Mouse (Mus musculus) WW6 (cell line): ENCODE results near the gene Vwf.
A peak's percentile ranks its signal among the peaks of the same experiment; 100 is the strongest.

ENCODE experiments used
- DNase-seq: peaks from one replicate; pipeline ENCODE4 v3.0.0-alpha.2; 2013; ENCODE audit warnings: low read depth, low spot score

The Vwf gene

DNA sequence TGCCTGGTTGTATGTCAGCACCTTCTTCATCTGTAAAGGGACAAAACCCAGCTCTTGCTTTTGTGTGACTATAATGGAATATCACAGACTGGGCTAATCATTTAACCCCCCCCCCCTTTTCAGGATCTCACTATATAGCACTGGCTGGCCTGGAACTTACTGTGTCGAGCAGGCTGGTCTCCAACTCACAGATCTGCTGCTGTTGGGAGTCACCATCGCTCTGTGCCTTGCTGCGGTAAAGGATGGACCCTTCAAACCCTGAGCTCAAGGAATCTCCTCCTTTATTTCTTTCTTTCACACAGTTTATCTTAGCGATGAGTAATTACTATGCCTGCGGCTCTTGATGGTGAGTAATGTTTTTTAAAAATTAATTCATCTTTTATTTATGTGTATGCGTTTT is at the start of gene Vwf:
Gene Vwf (plus strand): TSS at position 301 of the 400 bp plus-strand sequence.
- DNase-seq: no peak

DNA sequence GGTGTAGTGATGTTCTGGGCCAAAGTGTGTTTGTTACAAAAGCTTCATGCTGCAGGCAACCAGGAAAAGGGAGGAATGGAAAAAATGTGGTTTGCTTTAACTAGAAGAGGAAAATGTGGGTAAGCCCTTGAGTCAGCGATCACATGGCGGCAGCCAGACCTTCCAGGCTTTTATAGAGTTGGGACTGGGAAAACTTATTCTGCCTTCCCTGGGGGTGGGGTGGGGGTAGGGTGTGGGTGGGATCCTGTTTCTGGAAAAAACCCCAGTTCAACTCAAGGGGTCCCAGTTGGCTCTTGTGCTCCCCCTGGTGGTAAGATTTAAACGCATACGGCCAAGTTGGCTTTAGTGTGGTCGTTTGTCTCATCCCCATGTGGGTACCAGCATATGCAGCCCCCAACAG is 48.5 kb upstream of the Vwf start:
- no peak for DNase-seq

DNA sequence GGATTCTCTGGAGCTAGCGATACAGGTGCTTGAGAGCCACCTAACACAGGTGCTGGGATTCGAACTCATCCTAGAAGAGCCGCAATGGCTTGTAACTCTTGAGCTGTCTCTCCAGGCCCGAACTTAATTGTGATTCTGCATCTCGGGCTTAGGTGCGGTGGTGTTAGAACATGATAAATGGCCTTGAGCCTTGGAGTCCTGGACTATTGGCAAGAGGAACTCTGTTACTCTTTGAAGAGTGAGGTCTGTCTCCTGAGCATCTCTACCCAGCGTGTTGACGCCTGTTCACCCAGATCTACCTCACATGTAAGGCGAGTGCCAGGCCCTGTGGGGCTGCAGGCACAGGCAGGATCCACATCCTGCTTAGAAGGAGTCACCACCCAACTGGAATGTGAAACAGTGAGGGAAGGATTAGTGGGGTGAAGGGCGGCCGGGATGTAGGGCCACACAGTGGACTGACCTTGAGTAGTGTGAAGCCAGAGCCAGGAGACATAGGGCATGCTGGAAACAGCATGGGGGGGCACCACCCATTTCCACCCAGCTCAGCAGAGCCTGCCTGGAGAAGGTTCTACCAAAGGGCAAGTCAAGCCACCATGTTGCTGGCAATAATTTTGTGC is 43.3 kb upstream of the Vwf start:
- no peak for DNase-seq

DNA sequence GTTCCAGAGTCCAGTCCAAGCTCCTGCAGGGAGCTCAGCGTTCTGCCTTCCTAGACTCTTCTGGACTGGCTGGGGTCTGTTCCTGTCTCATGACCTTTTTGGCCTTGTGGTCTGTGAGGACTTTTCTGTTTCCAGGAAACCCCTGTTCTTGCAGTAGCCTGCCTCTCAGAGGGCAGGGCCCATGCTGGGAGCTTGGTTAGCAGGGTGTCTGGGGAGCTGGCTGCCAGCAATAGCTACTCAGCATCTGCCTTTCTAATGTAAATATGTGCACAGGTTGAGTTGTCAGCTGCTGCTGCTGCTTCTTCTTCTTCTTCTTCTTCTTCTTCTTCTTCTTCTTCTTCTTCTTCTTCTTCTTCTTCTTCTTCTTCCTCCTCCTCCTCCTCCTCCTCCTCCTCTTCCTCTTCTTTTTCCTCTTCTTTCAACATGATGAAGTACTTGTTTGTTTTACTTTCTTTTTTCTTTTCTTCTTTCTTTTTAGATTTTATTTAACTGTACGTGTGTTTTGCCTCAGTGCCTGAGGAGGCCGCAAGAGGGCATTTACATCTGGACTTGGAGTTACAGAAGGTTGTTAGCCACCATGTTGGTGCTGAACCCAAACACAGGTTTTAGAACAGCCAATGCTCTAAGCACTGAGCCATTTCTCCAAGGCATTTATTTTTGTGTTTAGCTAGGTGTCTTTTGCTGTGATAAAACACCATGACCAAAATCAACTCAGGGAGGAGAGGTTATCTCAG is 41.8 kb upstream of the Vwf start:
- peak; percentile 65 for DNase-seq

DNA sequence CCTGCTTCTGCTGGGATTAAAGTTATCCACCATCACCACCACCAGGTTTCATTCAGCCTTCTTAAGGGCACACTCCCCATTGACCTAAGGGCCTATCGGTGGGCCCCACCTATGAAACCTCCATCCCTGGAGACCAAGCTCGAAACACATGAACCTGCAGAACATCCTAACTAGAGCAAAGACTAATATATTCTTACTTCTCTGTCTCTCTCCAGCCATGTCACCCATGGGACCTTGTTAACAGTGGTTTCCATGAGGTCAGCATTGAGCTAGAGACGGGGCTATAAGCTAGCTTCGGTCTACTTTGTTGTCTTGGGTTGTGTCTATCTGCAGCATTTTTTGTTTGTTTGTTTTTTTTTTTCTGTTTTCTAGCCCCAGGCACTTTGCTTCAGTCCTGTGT is 40.1 kb upstream of the Vwf start:
- DNase-seq: no peak

DNA sequence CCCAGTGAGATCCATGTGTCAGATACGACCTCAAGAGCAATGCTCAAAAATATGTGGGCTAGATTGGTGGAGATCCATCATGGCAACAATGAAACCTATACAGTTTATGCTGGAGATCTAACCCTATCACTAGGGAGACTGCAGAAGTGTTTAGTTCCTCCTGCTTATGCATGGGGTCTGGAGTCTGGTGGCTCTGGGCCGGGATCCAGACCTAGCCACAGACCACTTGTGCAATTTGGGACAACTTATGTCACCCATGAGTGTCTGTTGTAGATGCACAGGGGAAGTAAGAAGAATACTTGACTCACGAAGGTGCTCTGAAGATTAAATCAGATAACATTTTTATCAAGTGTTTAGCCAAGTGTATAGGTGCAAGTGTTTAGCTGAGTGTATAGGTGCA is 36.8 kb upstream of the Vwf start:
- no peak for DNase-seq

DNA sequence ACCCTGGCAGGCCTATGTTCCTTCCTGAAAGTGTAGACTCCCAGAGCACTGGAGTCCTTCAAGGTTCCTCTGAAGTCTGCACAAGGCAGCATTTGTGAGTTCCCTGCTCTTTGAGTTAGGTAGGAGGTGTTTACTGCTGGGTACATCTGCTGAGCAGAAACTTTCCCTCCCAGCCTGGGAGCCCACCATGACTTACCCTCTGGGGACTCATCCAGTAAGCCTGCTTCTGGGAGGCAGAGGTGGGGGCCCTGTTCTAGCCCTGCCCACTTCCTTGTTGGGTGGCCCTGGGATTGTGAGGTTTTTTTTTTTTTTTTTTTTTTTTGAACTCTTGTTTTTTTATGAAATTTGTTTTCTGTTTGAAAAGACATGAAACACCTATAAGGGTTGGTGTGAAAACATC is 35.9 kb upstream of the Vwf start:
- DNase-seq: no peak

DNA sequence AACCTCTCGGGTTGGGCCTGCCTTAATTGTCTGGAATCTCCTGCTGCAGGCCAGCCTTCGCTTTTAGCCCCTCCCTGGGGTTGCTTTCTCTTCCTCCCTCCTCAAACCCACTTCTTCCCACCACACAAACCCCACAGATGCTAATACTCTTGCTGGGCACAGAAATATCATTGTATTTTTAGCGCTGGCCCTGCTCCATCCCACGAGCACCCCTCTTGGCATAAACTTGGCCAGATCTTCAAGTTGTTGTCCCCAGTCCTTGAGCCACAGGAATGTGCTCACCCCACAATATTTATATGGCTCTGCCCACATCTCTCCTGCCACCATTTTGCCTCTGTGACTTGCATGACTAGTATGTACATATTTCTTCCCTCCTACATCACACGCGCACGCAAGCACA is 35.4 kb upstream of the Vwf start:
- no peak for DNase-seq

DNA sequence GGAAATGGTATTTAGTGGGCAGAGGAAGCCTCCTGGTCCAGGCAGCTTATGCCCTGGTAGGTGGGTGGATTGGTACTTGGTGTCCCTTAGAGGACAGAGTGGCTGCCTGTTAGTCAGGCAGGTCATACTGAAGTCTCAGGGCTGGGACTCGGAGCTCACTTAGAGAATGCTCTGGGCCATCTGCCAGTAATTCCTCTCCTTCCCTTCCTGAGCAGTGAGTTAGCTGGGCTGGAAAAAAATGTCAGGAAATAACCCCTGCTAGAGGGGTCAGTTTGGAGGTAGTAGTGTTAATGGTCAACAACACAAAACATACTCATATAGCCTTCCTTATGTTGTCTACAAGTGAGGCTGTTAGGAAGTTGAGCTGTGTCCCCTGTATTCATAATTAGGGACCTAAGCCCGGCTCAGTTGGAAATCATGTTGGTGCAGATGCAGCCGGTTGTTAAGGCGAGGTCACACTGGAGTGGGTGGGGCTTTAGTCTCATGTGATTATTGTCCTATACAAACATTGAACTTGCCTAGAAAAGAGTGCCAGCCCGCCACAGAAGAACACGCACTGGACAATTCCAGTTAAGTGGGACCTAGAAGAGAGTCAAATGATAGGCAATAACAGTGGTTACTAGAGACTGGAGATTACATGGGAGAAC is 33.5 kb upstream of the Vwf start:
- no peak for DNase-seq

DNA sequence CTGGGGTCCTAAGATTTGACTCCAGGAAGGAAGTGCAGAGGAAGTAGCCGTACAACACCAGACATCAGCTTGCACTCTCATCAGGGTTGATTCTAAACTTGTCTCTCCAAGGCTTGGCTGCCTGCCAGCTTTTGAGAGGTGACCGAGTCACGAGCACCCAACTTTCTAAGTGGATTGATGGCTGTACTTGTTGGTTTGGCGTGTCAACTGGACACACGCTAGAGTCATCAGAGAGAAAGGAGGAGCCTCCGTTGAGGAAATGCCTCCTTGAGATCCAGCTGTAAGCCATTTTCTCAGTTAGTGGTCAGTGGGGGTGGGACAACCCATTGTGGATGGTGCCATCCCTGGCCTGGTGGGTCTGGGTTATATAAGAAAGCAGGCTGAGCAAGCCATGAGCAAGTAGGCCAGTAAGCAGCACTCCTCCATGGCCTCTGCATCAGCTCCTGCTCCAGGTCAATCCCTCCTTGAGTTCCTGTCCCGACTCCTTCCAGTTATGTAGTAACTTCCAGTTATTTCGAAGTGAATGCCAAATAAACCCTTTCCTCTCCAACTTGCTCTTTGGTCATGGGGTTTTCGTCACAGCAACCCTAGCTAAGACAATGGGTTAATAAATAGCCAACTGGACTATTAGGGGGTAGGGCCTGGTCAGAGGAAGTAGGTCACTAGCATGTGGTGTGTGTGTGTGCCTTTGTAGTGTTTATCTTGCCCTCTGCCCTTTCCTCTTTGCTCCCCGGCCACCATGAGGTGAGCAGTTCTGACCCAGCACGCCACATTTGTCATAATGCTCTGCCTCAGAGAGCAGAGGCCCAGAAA is 30.9 kb upstream of the Vwf start:
- DNase-seq: no peak

DNA sequence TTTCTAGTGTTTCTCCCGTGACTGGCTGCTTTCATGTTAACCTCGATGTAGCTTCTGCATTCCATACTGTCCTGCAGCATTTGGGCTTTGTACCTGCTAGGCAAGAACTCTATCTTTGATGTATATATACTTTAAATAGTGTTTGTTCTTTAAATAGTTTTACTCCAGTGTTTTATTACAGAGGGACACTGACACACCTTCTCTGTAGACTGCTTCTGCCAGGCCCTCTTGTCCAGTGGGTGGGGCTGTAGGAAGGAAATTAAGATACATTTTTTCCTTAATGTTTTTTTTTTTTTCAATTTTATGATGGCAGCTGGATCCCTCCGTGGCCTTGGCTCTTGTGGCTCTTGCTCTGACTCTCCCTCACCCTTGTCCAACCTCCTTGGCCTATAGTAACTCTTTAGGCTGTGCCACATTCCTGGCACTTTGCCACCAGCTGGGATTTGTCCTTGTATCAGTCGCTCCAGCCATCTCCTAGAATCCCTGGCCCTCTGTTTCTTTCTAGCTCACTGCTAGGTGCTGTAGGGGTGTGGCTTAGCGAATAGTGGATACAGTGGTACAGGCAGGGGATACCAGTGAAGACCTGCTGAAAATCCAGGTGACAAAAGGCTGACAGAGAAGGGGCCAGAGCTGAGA is 24.9 kb upstream of the Vwf start:
- no peak for DNase-seq

DNA sequence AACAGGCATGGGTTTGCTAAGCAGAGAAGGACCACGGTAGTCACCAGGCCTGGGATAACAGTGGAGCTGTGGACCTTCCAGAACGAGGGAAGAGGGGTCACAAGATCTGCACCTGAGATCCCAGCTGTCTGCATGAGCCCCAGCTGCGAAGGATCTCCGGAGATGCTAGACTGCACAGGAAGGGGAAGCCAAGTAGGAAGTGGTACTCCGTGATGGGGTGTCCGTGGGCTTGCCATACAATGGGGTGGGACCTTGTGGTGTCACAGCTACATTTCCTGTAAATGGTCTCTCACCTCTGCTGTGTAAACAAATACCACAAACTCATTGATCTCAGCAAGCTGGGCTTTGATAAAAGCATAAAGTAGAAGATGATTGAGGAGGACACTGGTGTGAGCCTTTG is 22.5 kb upstream of the Vwf start:
- no peak for DNase-seq

DNA sequence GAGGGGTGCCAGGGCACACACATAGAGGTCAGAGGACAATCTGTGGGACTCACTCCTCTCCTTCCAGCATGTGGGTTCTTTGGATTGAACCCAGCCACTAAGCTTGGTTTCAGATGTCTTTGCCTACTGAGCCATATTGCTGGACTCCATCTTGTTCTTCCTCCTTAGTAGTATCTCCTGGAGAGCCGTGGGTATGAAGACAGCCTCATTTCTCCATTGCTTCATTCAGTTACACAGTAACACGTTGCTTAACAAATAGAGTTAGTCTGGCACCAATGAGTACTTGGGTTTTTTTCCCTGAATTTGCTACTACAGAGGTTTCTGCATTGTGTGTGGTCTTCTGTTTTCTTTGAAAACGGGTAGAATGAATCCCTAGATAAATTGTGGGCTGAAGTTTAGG is 20.5 kb upstream of the Vwf start:
- no peak for DNase-seq

DNA sequence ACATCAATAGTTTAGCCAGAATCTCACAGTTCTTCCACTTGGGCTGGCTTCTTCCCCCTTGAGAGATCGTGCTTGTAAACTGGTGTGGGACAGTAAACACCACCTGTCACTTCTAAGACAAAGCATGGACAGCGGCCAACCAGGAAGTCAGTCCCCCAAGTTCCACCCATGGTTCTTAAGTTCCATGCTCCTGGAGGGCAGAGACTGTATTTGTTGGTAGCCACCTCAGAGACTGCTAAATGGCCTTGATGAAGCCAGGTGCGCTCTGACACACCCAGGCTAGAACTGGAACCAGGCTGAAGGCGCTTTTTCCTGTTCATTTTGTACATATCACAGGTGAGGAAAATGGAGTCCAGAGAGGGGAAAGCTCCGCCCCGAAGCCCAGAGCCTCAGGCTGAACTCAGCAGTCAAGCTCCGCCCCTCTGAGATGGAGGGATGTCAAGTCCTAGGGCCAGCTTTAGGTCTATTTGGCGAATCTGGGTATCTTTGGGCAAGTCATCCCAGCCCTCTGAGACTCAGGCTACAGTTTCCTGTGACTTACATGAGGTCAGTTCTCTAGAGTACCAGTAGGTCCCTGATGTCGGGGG is 17.9 kb upstream of the Vwf start:
- peak; percentile 63 for DNase-seq

DNA sequence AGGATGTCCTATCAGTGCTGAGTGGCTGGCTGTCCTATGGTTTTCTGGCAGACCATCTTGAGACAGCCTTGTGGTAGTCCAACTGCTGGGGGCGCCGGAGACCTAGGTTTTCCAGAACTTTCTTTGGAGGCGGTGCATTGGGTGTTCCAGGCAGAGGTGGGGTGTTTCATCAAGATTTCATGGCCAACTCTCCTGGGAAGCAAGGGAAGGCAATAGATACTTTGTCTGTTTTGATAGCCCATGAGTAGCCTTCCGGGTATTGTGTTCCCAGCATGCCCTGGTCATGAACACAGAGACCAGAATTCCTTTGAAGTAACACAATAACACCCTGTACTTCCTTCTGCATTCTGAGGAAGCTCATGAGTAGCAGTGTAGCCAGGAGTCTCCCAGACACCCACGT is 17.1 kb upstream of the Vwf start:
- no peak for DNase-seq

DNA sequence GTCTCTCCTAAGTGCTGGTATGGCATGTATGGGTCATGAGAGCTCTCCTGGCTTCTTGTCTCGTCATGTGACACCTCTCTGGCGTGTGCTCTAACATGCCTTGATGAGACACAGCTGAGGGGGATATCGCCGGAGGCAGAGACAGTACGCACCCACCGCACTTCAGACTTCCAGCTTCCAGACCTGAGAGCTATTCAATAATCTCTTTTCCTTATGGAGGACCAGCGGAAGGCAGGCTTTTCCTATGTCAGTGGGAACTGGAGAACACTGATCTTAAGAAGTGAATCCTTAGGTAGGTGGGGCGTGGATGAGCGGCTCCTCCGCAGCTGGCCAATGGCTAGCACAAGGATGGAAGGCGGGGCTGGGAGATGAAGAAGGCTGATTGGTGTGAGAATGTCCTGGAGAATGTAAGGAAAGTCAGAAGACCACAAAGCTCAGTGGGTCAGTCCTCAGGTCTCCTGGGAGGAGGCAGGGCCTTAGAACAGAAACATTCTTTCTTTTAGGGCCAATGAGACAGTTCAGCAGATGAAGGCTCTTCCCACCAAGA is 13.4 kb upstream of the Vwf start:
- no peak for DNase-seq

DNA sequence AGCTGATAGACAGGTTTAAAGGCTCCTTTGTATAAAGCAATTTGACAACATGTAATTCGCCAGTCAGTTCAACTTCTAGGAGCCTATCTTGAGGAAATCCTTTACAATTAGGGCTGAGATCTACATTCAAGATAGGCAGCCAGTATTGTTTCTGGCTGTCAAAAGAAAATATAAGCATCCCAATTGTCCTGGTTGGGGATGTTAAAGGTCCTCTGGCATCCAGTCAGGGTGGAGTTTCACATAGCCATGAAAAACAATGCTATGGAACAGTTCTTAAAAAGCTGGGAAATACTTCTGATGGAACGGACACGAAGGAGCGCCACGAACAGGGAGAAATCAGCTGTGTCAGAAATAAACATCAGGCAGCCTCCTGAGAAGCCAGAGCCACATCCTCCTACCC is 11.6 kb upstream of the Vwf start:
- no peak for DNase-seq

DNA sequence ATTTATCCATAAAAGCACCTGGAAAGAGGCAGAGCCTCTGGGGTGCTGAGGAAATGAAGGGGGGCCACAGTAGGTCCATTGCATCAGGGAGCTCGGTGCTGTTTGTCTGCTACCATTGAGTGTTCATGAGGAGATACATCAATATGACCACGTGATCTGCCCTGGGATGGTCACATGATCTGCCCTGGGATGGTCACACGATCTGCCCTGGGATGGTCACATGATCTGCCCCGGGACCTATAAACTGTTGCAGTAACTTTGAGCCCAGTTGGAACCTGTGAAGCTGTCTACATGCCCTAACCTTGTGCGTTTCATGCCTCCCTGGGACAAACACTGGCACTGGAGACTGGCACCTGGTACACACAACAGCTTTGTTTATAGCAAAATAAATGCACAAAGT is 8.1 kb upstream of the Vwf start:
- DNase-seq: no peak

DNA sequence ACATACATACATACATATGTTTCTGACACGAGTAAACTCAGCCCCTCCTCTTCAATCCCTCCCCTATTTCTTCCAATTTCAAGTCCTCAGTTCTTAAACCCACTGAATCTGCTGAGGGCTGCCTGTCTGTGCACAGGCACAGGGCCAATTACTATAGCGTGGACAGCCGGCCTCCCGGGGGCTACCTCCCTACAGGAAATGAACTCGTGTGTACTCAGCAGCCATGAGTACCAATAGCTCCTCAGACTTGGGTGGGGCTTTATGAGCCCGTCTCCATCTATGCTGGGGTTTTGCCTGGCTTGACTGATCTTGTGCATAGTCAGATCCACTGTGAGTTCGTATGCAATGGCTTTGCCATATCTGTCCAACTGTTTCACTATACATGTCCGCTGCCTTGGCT is 7.2 kb upstream of the Vwf start:
- DNase-seq: no peak

DNA sequence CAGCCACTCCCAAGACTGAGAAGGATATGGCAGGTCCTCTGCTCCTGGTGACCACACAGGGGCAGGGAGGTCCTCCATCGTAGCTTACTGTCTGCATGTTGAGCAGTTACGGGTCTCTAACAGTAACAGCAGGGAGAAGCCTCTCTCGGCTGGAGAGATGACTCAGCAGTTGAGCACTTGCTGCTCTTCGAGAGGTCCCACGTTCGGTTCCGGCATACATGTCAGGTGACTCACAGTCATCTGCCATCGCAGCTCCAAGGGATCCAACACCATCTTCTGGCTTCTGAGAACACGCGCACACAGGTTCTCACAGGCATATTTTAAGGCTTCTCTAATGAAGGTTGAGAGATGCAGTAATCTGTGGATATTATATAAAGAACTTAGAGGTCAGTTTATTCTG is 6.4 kb upstream of the Vwf start:
- DNase-seq: no peak

DNA sequence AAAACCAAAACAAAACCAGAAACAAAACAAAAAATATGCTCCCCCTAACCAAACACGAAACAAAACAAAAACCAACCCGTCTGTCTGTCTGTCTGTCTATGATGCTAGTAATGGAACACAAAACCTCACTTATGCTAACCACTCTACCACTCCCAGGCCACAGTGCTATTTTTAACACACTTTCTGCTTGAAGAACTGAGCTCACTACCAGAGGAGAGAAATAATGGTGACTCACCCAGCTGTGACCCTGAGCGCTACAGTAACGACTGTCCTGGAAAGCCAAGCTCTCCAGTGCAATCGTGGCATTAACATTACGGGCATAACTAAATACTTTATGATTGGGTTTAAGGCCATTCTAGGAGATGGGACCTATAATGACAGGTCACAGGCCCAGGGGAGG is 5.7 kb upstream of the Vwf start:
- no peak for DNase-seq
